Mouse (Mus musculus): Measurements from ENCODE around the gene Slc23a4.

DNA sequence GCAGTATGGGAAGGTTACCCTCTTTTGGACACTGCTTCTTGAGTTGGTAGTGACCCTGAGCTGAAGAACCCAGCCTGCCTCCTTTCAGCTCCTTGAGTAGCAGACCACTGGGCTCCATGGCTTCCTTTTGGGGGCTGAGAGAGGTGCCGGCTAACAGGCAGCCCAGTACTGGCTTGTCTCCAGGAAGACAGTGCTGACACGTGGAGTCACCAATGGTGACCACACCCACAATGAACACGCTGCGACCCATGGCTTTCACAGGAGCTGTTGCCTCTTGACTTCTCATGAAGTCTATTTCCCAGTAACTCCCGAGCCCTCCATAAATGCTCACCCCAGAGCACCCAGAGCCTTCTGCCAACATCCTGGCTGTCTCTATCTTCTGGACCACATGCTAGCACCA is 6.5 kb upstream of the Slc23a4 start:
- TF ChIP-seq CTCF (IDR thresholded peaks at IDR 0.05) (no peak), EP300 (IDR thresholded peaks at IDR 0.05) (no peak)

Measured in lung, postnatal 0 days (tissue).